Mouse (Mus musculus) heart, adult 18-20 months (tissue): ENCODE data around the gene Adipor1. TPM values are rescaled to one million over a fixed set of nuclear protein-coding genes. Genes with fewer than 3 reads are reported as not detected.

ENCODE experiments used
- total RNA-seq, 2 experiments: library from RNA; stranded (reverse); gene quantifications; 2 replicates each; pipeline ENCODE4 v1.2.3; 2021

The Adipor1 gene
- total RNA-seq, 2 experiments from 2014 or later, result 126 to 129 TPM

Other genes with a start within 250 kb of the Adipor1 start
- 1 to 10 TPM in 1 of 2 experiments, under 1 TPM in 1; 0.42 to 1.0 TPM for gene Chil1, start 233.2 kb upstream of the Adipor1 start, total RNA-seq
- not detected for gene Mybph, start 221.9 kb upstream of the Adipor1 start, total RNA-seq
- 10 to 100 TPM in 1 of 2 experiments, 1 to 10 TPM in 1; 7.1 to 12.8 TPM for gene Adora1, start 179.9 kb upstream of the Adipor1 start, total RNA-seq
- not detected for gene Myog, start 125.4 kb upstream of the Adipor1 start, total RNA-seq
- 1 to 10 TPM; 1.1 to 1.5 TPM for gene Ppfia4, start 82.5 kb upstream of the Adipor1 start, total RNA-seq
- gene Tmem183a, start 53.4 kb upstream of the Adipor1 start, total RNA-seq, result 10 to 100 TPM; 11.1 to 14.2 TPM
- not detected for gene 4933406M09Rik, start 29.4 kb upstream of the Adipor1 start, total RNA-seq
- 10 to 100 TPM; 27.4 to 28.0 TPM for gene Cyb5r1, start 9.8 kb upstream of the Adipor1 start, total RNA-seq
- gene Klhl12, start 40.2 kb downstream of the Adipor1 start, total RNA-seq, result 10 to 100 TPM; 22.5 to 22.8 TPM
- 1 to 10 TPM; 8.0 to 9.7 TPM for gene Rabif, start 79.3 kb downstream of the Adipor1 start, total RNA-seq
- gene Mgat4e, start 134.3 kb downstream of the Adipor1 start, total RNA-seq, result not detected
- 10 to 100 TPM; 10.6 to 11.3 TPM for gene Kdm5b, start 144.8 kb downstream of the Adipor1 start, total RNA-seq
- gene Syt2, start 231.3 kb downstream of the Adipor1 start, total RNA-seq, result not detected